Mouse (Mus musculus): ENCODE measurements around the gene Tas2r120.
"Not testable (repeated sequence)": the region's sequence is repeated elsewhere in the genome, so short reads cannot be mapped to it uniquely, and the experiment has no call there.

Tas2r120 gene

GRCm38 (mm10) chr6:132656653-132657052 lies at the start of gene Tas2r120:
TSS of gene Tas2r120 (plus strand) at chr6:132656953.
- DNase-seq (ENCODE audit: low read depth): no peak

DNA sequence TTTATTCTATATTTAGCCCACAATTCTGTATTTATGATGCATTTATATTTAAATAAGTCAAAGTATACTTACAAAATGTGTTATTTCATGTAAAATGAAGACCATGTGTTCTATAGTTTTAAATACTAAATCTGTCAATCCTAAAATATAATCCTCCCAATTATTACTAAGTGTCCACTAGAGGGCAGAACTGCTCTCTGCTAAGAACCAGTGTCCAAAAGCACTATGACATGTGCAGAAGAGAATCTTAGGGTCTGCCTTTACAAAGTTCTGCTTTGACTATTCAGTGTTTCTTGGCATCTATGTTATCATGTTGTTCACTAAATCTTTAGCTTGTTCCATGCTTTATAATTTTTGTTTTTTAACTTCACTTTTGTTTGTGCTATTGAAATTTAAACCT lies 7.4 kb upstream of the Tas2r120 start:
- peak; percentile 20 for DNase-seq (ENCODE audit: low read depth)

DNA sequence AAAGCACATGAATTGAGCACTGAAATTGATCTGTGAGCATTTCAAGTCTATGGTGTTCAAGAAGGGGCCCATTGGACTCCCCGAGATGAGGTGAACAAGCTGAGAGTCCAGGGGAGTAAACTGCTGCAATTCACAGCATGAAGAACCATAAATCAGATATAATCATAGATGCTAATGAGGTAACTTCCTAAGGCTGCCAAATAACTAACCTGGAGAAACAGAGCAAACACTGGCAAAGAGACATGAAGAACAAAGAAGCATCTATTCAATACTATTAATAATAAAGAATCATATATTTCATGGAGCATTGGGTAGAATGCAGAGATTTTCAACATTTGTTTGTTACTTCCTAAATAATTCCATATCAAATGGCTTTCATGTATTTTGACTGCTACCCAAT lies 5.3 kb upstream of the Tas2r120 start, which contains the start of gene A630073D07Rik:
A630073D07Rik (minus strand) TSS at position 101 of the 400 bp plus-strand sequence.
- no peak for DNase-seq (ENCODE audit: low read depth)

DNA sequence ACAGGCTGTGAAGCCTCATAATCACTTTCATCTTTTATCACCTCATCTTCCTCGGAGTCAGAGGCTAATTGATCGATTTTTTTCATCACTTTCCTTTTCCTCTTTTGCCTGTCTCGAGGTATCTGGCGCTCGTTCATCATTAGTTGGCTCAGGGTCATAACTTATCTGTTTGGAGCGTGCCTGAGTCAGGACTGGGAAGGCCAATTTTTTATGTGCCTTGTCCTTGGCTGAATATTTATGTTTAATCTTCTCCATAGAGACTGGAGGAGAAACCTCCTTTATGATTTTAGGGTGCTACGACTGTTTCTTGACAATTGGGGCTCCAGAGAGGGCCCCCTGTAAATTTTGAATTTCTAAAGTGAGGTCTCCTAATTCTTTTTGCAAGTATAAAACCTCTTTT lies 34.8 kb downstream of the Tas2r120 start:
- not testable (repeated sequence) for DNase-seq (ENCODE audit: low read depth)

DNA sequence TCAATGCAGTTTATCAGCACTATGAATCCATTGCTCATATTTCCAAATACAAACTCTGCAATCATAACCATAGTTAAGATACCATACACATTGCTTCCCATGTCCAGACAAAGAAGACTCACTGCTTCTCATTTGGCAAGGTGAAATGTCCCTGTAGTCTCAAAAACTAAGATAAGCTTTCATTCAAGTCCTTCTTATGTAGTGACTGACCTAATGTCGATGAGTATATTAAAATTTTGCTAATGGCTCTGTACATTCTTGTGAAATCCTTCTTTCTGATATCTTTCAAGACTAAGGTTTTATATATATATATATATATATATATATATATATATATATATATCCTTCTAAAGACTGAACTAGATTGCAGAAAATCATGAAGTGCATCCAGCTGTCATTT lies 44.2 kb downstream of the Tas2r120 start, which contains the start of gene Tas2r121:
Tas2r121 (minus strand) TSS at position 101 of the 400 bp plus-strand sequence.
- no peak for DNase-seq (ENCODE audit: low read depth)

All from NIH3T3 (cell line).